Mouse (Mus musculus): Measurements from ENCODE around the gene Slc35e3. TPM values are rescaled to one million over a fixed set of nuclear protein-coding genes. Genes with fewer than 3 reads are reported as not detected.

Slc35e3 gene
- polyA plus RNA-seq, 1 experiment: not detected

DNA sequence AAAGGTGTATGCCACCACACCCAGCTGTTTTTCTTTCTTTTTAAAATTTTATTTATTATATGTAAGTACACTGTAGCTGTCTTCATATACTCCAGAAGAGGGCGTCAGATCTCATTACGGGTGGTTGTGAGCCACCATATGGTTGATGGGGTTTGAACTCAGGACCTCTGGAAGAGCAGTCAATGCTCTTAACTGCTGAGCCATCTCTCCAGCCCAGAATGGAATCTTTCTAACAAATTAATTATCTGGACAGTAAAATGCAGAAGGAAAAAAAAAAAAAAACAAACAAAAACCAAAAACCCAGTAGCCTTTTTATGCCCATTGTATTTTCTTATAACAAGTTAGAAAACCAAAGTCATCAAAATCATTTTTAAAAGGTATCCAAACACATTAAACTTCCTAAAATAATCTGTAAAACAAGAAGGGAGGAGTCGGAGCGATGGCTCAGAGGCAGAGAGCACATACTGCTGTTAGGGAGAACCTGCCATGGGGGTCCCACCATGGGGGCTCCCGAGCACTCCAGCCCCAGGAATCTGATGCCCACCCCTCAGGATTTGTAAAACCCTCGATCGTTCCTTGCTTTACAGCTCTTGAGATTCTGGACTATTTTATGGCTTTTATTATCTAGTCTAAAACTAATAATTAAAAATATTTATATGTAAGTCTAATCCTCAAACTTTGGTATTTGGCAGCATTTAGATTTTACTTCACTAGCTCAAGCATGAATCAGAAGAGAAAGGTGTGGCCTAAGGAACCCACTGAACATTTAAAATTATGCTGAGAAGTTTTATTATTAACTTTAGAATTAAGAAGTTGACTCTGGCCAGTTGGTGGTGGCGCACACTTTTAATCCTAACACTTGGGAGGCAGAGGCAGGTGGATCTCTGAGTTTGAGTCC is 7.8 kb upstream of the Slc35e3 start:
- no peaks in the 10 kb centered on the region for H3K4me1 ChIP-seq (ENCODE audit: control insufficient read depth, insufficient read depth, low read length)
- TF ChIP-seq POLR2A (IDR thresholded peaks at IDR 0.05; ENCODE audit: insufficient read depth, low read depth, low read length) (no peak), CTCF (IDR thresholded peaks at IDR 0.05; ENCODE audit: insufficient read depth, low read depth, low read length) (no peak)
- 95% methylated on average over 8 of the region's 8 CpGs for WGBS

GRCm38 (mm10) chr10:117752851-117753647 is 6.9 kb upstream of the Slc35e3 start:
- TF ChIP-seq POLR2A (IDR thresholded peaks at IDR 0.05; ENCODE audit: insufficient read depth, low read depth, low read length): no peak
- no peak for TF ChIP-seq CTCF (IDR thresholded peaks at IDR 0.05; ENCODE audit: insufficient read depth, low read depth, low read length)
- Histone ChIP-seq H3K4me1 (ENCODE audit: control insufficient read depth, insufficient read depth, low read length) (no peaks in the 10 kb centered on the region), H3K4me3 (ENCODE audit: insufficient read depth, low read depth, low read length) (no peak overlapping the region), H3K27ac (ENCODE audit: insufficient read depth, low read depth, low read length) (no peak overlapping the region)
- WGBS: 95% methylated on average over 5 of the region's 5 CpGs

More for the DNA sequence above, 7.8 kb upstream of the Slc35e3 start:
- no peak overlapping the region for H3K27ac ChIP-seq (ENCODE audit: insufficient read depth, low read depth, low read length)
- H3K4me3 ChIP-seq (ENCODE audit: insufficient read depth, low read depth, low read length): no peak overlapping the region

DNA sequence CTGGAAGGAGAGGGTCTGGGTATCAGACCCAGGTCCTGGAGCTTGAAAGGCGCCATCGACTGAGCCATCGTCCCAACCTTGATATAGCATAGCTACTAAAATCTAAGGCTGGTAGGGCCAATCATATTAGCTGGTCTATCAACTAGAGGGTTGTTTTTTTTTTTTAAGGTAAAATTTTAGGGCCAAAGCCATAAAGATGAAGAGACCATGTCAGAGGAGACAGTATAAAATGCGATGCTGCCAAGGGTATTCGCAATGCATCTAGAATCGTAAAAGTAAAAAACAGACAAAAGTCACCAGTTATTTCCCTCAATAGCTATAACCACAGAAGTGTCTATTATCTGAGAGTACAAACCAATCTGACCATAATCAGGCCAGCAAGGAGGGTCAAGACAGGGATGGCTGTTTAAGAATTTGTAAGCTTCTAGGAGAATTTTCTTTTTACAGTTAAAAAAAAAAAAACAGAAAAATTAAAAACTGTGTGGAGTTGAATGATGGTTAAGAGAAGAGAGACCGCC is 6.2 kb upstream of the Slc35e3 start:
- no peaks in the 10 kb centered on the region for H3K4me1 ChIP-seq (ENCODE audit: control insufficient read depth, insufficient read depth, low read length)
- TF ChIP-seq CTCF (IDR thresholded peaks at IDR 0.05; ENCODE audit: insufficient read depth, low read depth, low read length): no peak
- TF ChIP-seq POLR2A (IDR thresholded peaks at IDR 0.05; ENCODE audit: insufficient read depth, low read depth, low read length): no peak
- H3K4me3 ChIP-seq (ENCODE audit: insufficient read depth, low read depth, low read length): no peak overlapping the region
- 96% methylated on average over 7 of the region's 7 CpGs for WGBS
- H3K27ac ChIP-seq (ENCODE audit: insufficient read depth, low read depth, low read length): no peak overlapping the region

DNA sequence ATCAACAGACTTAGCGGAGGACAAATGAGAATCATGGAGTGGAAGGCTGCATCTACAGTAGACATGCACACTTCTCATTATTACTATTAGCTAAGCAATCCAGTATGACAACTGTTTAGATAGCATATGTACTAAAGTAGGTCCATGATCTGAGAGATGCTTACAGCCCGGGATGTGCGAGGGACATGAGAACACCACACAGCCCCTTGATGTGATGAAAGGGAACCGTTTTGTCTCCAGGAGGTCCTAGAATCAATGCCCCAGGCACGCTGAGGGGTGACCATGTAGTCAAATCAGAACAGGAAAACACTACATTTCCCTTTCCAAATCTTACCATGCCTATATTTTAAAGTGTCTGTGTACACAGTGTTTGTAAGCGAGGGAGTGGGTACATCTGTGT is 5.6 kb upstream of the Slc35e3 start:
- no peak overlapping the region for H3K4me3 ChIP-seq (ENCODE audit: insufficient read depth, low read depth, low read length)
- H3K27ac ChIP-seq (ENCODE audit: insufficient read depth, low read depth, low read length): no peak overlapping the region
- TF ChIP-seq POLR2A (IDR thresholded peaks at IDR 0.05; ENCODE audit: insufficient read depth, low read depth, low read length): no peak
- TF ChIP-seq CTCF (IDR thresholded peaks at IDR 0.05; ENCODE audit: insufficient read depth, low read depth, low read length): no peak
- 97% methylated on average over 6 of the region's 6 CpGs for WGBS
- H3K4me1 ChIP-seq (ENCODE audit: control insufficient read depth, insufficient read depth, low read length): no peaks in the 10 kb centered on the region

GRCm38 (mm10) chr10:117751282-117751610 is 5.1 kb upstream of the Slc35e3 start:
- H3K4me3 ChIP-seq (ENCODE audit: insufficient read depth, low read depth, low read length): no peak overlapping the region
- no peaks in the 10 kb centered on the region; the same call in 1 of the 2 replicates for H3K4me1 ChIP-seq (ENCODE audit: control insufficient read depth, insufficient read depth, low read length)
- TF ChIP-seq CTCF (IDR thresholded peaks at IDR 0.05; ENCODE audit: insufficient read depth, low read depth, low read length): no peak
- TF ChIP-seq POLR2A (IDR thresholded peaks at IDR 0.05; ENCODE audit: insufficient read depth, low read depth, low read length): no peak
- H3K27ac ChIP-seq (ENCODE audit: insufficient read depth, low read depth, low read length): no peak overlapping the region
- 98% methylated on average over 14 of the region's 14 CpGs for WGBS

DNA sequence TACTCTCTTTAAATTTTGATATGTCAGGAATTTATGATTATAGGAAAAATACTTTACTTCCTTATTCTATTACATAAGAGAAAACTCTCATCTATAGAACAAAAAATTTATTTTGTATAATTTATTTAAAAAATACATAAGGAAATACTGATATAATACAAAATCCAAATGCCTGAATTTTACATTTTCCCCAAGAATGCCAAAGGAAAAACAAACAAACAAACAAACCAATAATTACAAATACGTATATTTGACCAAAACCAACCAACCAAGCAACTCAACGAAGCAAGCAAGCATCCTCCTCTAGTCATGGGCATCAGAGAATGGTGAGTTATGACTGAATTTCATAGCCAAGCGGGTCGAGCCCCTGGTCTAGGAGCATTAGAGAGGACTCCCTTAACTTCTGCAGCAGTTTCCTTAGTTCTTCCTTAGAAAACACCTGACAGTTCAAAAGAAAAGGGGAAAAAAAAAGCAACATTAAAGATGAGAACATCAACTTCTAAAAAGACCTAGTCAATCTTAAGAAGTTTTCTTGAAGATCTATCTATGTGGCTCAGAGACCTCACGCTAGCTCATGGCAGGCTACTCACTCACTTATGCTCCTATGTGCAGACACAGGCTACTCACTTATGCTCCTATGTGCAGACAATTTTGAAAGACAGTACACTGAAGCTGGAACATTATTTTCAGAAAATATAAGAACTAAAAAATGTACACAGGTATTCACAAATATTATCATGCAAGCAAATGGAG is 4.5 kb upstream of the Slc35e3 start:
- no peak overlapping the region for H3K27ac ChIP-seq (ENCODE audit: insufficient read depth, low read depth, low read length)
- no peak overlapping the region for H3K4me3 ChIP-seq (ENCODE audit: insufficient read depth, low read depth, low read length)
- no peak for TF ChIP-seq POLR2A (IDR thresholded peaks at IDR 0.05; ENCODE audit: insufficient read depth, low read depth, low read length)
- TF ChIP-seq CTCF (IDR thresholded peaks at IDR 0.05; ENCODE audit: insufficient read depth, low read depth, low read length): no peak
- WGBS: 97% methylated on average over 5 of the region's 5 CpGs
- no peaks in the 10 kb centered on the region; the same call in 1 of the 2 replicates for H3K4me1 ChIP-seq (ENCODE audit: control insufficient read depth, insufficient read depth, low read length)

- H3K4me3 ChIP-seq (ENCODE audit: insufficient read depth, low read depth, low read length): no peak overlapping the region
- TF ChIP-seq CTCF (IDR thresholded peaks at IDR 0.05; ENCODE audit: insufficient read depth, low read depth, low read length) (no peak), POLR2A (IDR thresholded peaks at IDR 0.05; ENCODE audit: insufficient read depth, low read depth, low read length) (no peak)
- no peak overlapping the region for H3K27ac ChIP-seq (ENCODE audit: insufficient read depth, low read depth, low read length)
- 95% methylated on average over 14 of the region's 14 CpGs for WGBS
- H3K4me1 ChIP-seq (ENCODE audit: control insufficient read depth, insufficient read depth, low read length): no peaks in the 10 kb centered on the region; the same call in 1 of the 2 replicates
These were observed 3.7 kb upstream of the Slc35e3 start for GRCm38 (mm10) chr10:117749787-117750343.

GRCm38 (mm10) chr10:117749050-117749686 is 3.0 kb upstream of the Slc35e3 start:
- peaks cover 2% of the 10 kb centered on the region; the same call in 1 of the 2 replicates for H3K4me1 ChIP-seq (ENCODE audit: control insufficient read depth, insufficient read depth, low read length)
- TF ChIP-seq POLR2A (IDR thresholded peaks at IDR 0.05; ENCODE audit: insufficient read depth, low read depth, low read length): no peak
- TF ChIP-seq CTCF (IDR thresholded peaks at IDR 0.05; ENCODE audit: insufficient read depth, low read depth, low read length): no peak
- H3K27ac ChIP-seq (ENCODE audit: insufficient read depth, low read depth, low read length): no peak overlapping the region
- H3K4me3 ChIP-seq (ENCODE audit: insufficient read depth, low read depth, low read length): no peak overlapping the region
- WGBS: 99% methylated on average over 10 of the region's 10 CpGs

Data from olfactory bulb, adult 2 months (tissue).